Mouse (Mus musculus): Measurements from ENCODE around the gene Gm47996.
"Not testable (repeated sequence)": the region's sequence is repeated elsewhere in the genome, so short reads cannot be mapped to it uniquely, and the experiment has no call there.

The Gm47996 gene

GRCm38 (mm10) chr1:151209824-151210355 is at the start of gene Gm47996:
Gene Gm47996 (plus strand): TSS chr1:151210131.
- in situ Hi-C loops (cut with MboI, MseI) = not testable (repeated sequence)

GRCm38 (mm10) chr1:151166031-151166430 is 43.9 kb upstream of the Gm47996 start:
- in situ Hi-C loops (cut with MboI, MseI) = no loop called here

GRCm38 (mm10) chr1:151167297-151168047 is 42.5 kb upstream of the Gm47996 start:
- in situ Hi-C loops (cut with MboI, MseI) = no loop called here

- in situ Hi-C loops (cut with MboI, MseI) = no loop called here
Observed at GRCm38 (mm10) chr1:151168637-151169036, 41.3 kb upstream of the Gm47996 start.

- in situ Hi-C loops (cut with MboI, MseI) = loop anchor here in 1 of 2 experiments (5.0 kb wide), 1 partner anchor 60 kb away; no protein-coding TSS in a partner anchor
Observed at GRCm38 (mm10) chr1:151171572-151172461, 38.1 kb upstream of the Gm47996 start.

- in situ Hi-C loops (cut with MboI, MseI) = no loop called here
Observed at GRCm38 (mm10) chr1:151177030-151177936, 32.6 kb upstream of the Gm47996 start.

GRCm38 (mm10) chr1:151177937-151178271 is 32.0 kb upstream of the Gm47996 start:
- in situ Hi-C loops (cut with MboI, MseI) = no loop called here

GRCm38 (mm10) chr1:151178505-151179083 is 31.3 kb upstream of the Gm47996 start:
- in situ Hi-C loops (cut with MboI, MseI) = no loop called here

GRCm38 (mm10) chr1:151180167-151180566 is 29.8 kb upstream of the Gm47996 start:
- in situ Hi-C loops (cut with MboI, MseI) = loop anchor here in 1 of 2 experiments (10.0 kb wide), 1 partner anchor 835 kb away; no protein-coding TSS in a partner anchor

- in situ Hi-C loops (cut with MboI, MseI) = loop anchor here in 1 of 2 experiments (10.0 kb wide), 1 partner anchor 833 kb away; no protein-coding TSS in a partner anchor
Observed at GRCm38 (mm10) chr1:151182266-151182665, 27.7 kb upstream of the Gm47996 start, which contains the start of gene Gm47985. Gene Gm47985 (plus strand): TSS chr1:151182537.

- in situ Hi-C loops (cut with MboI, MseI) = loop anchor here in 1 of 2 experiments (10.0 kb wide), 1 partner anchor 829 kb away; no protein-coding TSS in a partner anchor
Observed at GRCm38 (mm10) chr1:151186186-151186585, 23.7 kb upstream of the Gm47996 start.

- in situ Hi-C loops (cut with MboI, MseI) = loop anchor here in 1 of 2 experiments (10.0 kb wide), 1 partner anchor 828 kb away; no protein-coding TSS in a partner anchor
Observed at GRCm38 (mm10) chr1:151186879-151187424, 23.0 kb upstream of the Gm47996 start.

- in situ Hi-C loops (cut with MboI, MseI) = loop anchor here in 1 of 2 experiments (10.0 kb wide), 1 partner anchor 826 kb away; no protein-coding TSS in a partner anchor
Observed at GRCm38 (mm10) chr1:151188469-151188868, 21.5 kb upstream of the Gm47996 start.

GRCm38 (mm10) chr1:151192075-151192474 is 17.9 kb upstream of the Gm47996 start, which contains the start of gene Gm8947:
Gene Gm8947 (plus strand): TSS chr1:151192376.
- in situ Hi-C loops (cut with MboI, MseI) = not testable (repeated sequence)

GRCm38 (mm10) chr1:151192739-151193138 is 17.2 kb upstream of the Gm47996 start:
- in situ Hi-C loops (cut with MboI, MseI) = not testable (repeated sequence)

- in situ Hi-C loops (cut with MboI, MseI) = not testable (repeated sequence)
Observed at GRCm38 (mm10) chr1:151195986-151196385, 13.9 kb upstream of the Gm47996 start.

- in situ Hi-C loops (cut with MboI, MseI) = not testable (repeated sequence)
Observed at GRCm38 (mm10) chr1:151196690-151197089, 13.2 kb upstream of the Gm47996 start.

- in situ Hi-C loops (cut with MboI, MseI) = not testable (repeated sequence)
Observed at GRCm38 (mm10) chr1:151198120-151198519, 11.8 kb upstream of the Gm47996 start, which contains the start of gene Gm47995. Gene Gm47995 (plus strand): TSS chr1:151198448.

GRCm38 (mm10) chr1:151200620-151201019 is 9.3 kb upstream of the Gm47996 start:
- in situ Hi-C loops (cut with MboI, MseI) = not testable (repeated sequence)

GRCm38 (mm10) chr1:151202771-151203170 is 7.2 kb upstream of the Gm47996 start:
- in situ Hi-C loops (cut with MboI, MseI) = not testable (repeated sequence)

Measured in T-helper 17 cell (primary cell).